Mouse (Mus musculus) ES-E14 (cell line): ENCODE measurements around the gene Adap2.

Experiments used
- CHD2 ChIP-seq: IDR thresholded peaks from 2 replicates; pipeline ENCODE4 v1.6.1; 2014; ENCODE audit warnings: mild to moderate bottlenecking, low read depth, low read length, inconsistent platforms
- HCFC1 ChIP-seq: IDR thresholded peaks from 2 replicates; pipeline ENCODE4 v1.6.1; 2012; ENCODE audit warnings: low read length, inconsistent platforms, borderline replicate concordance; ENCODE audit not compliant: insufficient read depth
- MAFK ChIP-seq: IDR thresholded peaks from 2 replicates; pipeline ENCODE4 v1.6.1; 2014; ENCODE audit warnings: mild to moderate bottlenecking, low read depth, low read length, inconsistent platforms; ENCODE audit not compliant: insufficient read depth
- ZC3H11A ChIP-seq: IDR thresholded peaks from 2 replicates; pipeline ENCODE4 v1.6.1; 2012; ENCODE audit warnings: low read depth, mild to moderate bottlenecking, inconsistent platforms, low read length, borderline replicate concordance
- ZNF384 ChIP-seq: IDR thresholded peaks from 2 replicates; pipeline ENCODE4 v1.6.1; 2012; ENCODE audit warnings: low read depth, low read length, inconsistent platforms

- TF ChIP-seq ZNF384 (no peak), CHD2 (no peak), ZC3H11A (no peak), HCFC1 (no peak), MAFK (no peak)
Observed at GRCm38 (mm10) chr11:80173963-80174670, 20.2 kb downstream of the Adap2 start.
